Mouse (Mus musculus): ENCODE data around the gene Esp24.

DNA sequence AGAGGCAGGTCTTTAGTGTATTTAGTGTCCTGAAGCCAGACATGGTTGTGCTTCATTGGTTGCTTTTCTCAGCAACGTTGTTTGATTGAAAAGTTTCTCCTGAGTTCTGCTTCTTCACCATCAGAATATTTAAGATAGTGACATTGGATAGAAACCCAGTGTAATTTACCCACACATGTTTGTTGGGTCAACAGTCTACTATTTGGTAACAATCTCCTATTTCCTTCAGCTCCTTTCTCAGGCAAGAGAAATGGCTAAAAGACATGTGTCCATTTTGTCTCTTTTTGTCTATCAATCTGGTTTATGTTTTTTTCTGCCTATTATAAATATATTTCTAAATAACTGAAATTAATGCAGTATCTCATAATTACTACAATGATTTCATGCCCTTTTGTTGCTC is 40.4 kb downstream of the Esp24 start, which contains the start of gene Esp23:
- TF ChIP-seq POLR2A (IDR thresholded peaks at IDR 0.05; ENCODE audit: insufficient read depth, low read length) (no peak), CTCF (IDR thresholded peaks at IDR 0.05; ENCODE audit: low read depth, low read length) (no peak)

All from ES-Bruce4 (cell line).